9 mouse cellular contexts compared by ENCODE assay signal in genomic region chr5:135363540-135363939, GRCm38 (mm10). TPM values are rescaled to one million over a fixed set of nuclear protein-coding genes. Genes with fewer than 3 reads are reported as not detected.
DNase-seq lines count a peak whose midpoint lies in the region; ATAC-seq and TF ChIP-seq lines count a peak whose summit lies in the region.
"Had no signal": no experiment of that assay in that cellular context is flagged by ENCODE, and none has a peak within 500 bp of the region (broad histone marks: within the 10 kb centered on the region; RNA-seq: fewer than 3 reads in every experiment).

No protein-coding gene starts in this region.

- H3K9me3 ChIP-seq in heart, embryonic 15.5 days (replicated peaks), result no peaks in the 10 kb centered on the region
- H3K9me3 ChIP-seq: liver, embryonic 15.5 days had no signal

- 0 out of 2 replicates have a peak, but pooled peaks have one; percentile 30 for ATAC-seq in heart, embryonic 15.5 days (replicated peaks; ENCODE audit: insufficient number of reproducible peaks, insufficient read depth, low FRiP score, low read depth)

- H3K36me3 ChIP-seq in heart, embryonic 15.5 days, result no peaks in the 10 kb centered on the region
- H3K36me3 ChIP-seq in splenic B cell, adult 2 months (ENCODE audit: control insufficient read depth, insufficient read depth, low read length, poor library complexity, severe bottlenecking), result no peaks in the 10 kb centered on the region
- H3K36me3 ChIP-seq: liver, embryonic 15.5 days had no signal

- no peak overlapping the region for H3K27ac ChIP-seq in heart, embryonic 15.5 days
- no peak overlapping the region for H3K27ac ChIP-seq in bone marrow macrophage, adult 2 months (ENCODE audit: insufficient read depth, low read depth, low read length)
- H3K27ac ChIP-seq: liver, embryonic 15.5 days had no signal

- TF ChIP-seq POLR2A in bone marrow macrophage, adult 2 months (IDR thresholded peaks at IDR 0.05; ENCODE audit: borderline replicate concordance, low read depth, low read length), result no peak

- H3K27me3 ChIP-seq in heart, embryonic 15.5 days, result 0 out of 2 replicates have a peak, but pooled peaks cover 8% of the 10 kb centered on the region
- H3K27me3 ChIP-seq in splenic B cell, adult 2 months (ENCODE audit: control insufficient read depth, insufficient read depth, low read length, poor library complexity, severe bottlenecking), result no peaks in the 10 kb centered on the region

- H3K4me3 ChIP-seq in heart, embryonic 15.5 days, result no peak overlapping the region
- H3K4me3 ChIP-seq in bone marrow macrophage, adult 2 months (ENCODE audit: insufficient read depth, low read length), result no peak overlapping the region
- H3K4me3 ChIP-seq: liver, embryonic 15.5 days had no signal

- no peak overlapping the region for H3K4me2 ChIP-seq in heart, embryonic 15.5 days
- H3K4me2 ChIP-seq: liver, embryonic 15.5 days had no signal

- no peak for DNase-seq in heart, adult 8-10 months (ENCODE audit: low spot score)
- DNase-seq in 416B (ENCODE audit: low read depth), result peak; percentile 21
- peak; percentile 60 to 66 for DNase-seq in kidney, postnatal 4 days
- DNase-seq in splenic B cell, adult 2 months (ENCODE audit: low read depth, low spot score), result peak; percentile 54
- no peak for DNase-seq in right cerebral cortex, adult 18-20 months
- DNase-seq in cerebellum, adult 18-20 months, result no peak

- no peak overlapping the region for H3K9ac ChIP-seq in heart, embryonic 15.5 days
- H3K9ac ChIP-seq: liver, embryonic 15.5 days had no signal

- no peaks in the 10 kb centered on the region; the same call in 1 of the 2 replicates for H3K4me1 ChIP-seq in heart, embryonic 15.5 days (replicated peaks)
- no peaks in the 10 kb centered on the region for H3K4me1 ChIP-seq in bone marrow macrophage, adult 2 months (ENCODE audit: control insufficient read depth, insufficient read depth, low read length)
- H3K4me1 ChIP-seq: liver, embryonic 15.5 days had no signal

- peak; percentile 43; the same call in 1 of the 2 replicates for TF ChIP-seq CTCF in bone marrow macrophage, adult 2 months (IDR thresholded peaks at IDR 0.05; ENCODE audit: low read depth, low read length)

- 25% methylated on average over 12 of the region's 12 CpGs for WGBS in heart, embryonic 15.5 days

RNA-seq across cellular contexts. Expression of gene Nsun5, which starts 6.2 kb away (rescaled TPM):
- polyA plus RNA-seq in heart, embryonic 15.5 days (2015; fragmentation: Nextera tagmentation; extraction: Ambion mirVana), result 19.6 and 23.7 TPM in 2 replicates
- 10 to 100 TPM; 11.4 to 15.1 (median 13.3) TPM for total RNA-seq in heart, adult 8-10 months (2022)
- 8.0 and 11.4 TPM in 2 replicates for polyA plus RNA-seq in bone marrow macrophage, adult 2 months (2012; ENCODE audit: insufficient read depth, insufficient read length, missing spikeins)

RNA-seq across cellular contexts. Expression of gene Trim50, which starts 10.4 kb away (rescaled TPM):
- polyA plus RNA-seq in heart, embryonic 15.5 days (2015; fragmentation: Nextera tagmentation; extraction: Ambion mirVana), result not detected in 2 replicates
- total RNA-seq in heart, adult 8-10 months (2022), result under 1 TPM in 1 of 4 experiments, not detected in 3; 0.28 TPM
- polyA plus RNA-seq in bone marrow macrophage, adult 2 months (2012; ENCODE audit: insufficient read depth, insufficient read length, missing spikeins), result not detected in 2 replicates
- polyA plus RNA-seq: liver, embryonic 15.5 days had no signal

RNA-seq across cellular contexts. Expression of gene Fkbp6, which starts 13.7 kb away (rescaled TPM):
- 0.15 TPM in 1 of 2 replicates, not detected in the other for polyA plus RNA-seq in heart, embryonic 15.5 days (2015; fragmentation: Nextera tagmentation; extraction: Ambion mirVana)
- total RNA-seq in heart, adult 8-10 months (2022), result under 1 TPM in 3 of 4 experiments, not detected in 1; 0.24 to 0.94 (median 0.90) TPM
- not detected in 2 replicates for polyA plus RNA-seq in bone marrow macrophage, adult 2 months (2012; ENCODE audit: insufficient read depth, insufficient read length, missing spikeins)

RNA-seq across cellular contexts. Expression of gene Pom121, which starts 30.8 kb away (rescaled TPM):
- polyA plus RNA-seq in heart, embryonic 15.5 days (2015; fragmentation: Nextera tagmentation; extraction: Ambion mirVana), result 7.0 and 9.5 TPM in 2 replicates
- total RNA-seq in heart, adult 8-10 months (2022), result 10 to 100 TPM in 3 of 4 experiments, 1 to 10 TPM in 1; 9.4 to 11.7 (median 10.8) TPM
- polyA plus RNA-seq in bone marrow macrophage, adult 2 months (2012; ENCODE audit: insufficient read depth, insufficient read length, missing spikeins), result 15.0 and 17.5 TPM in 2 replicates

Comparison
In these comparisons a context has a peak if more than half of its experiments do, and no peak if none do; other contexts are left out.
1. DNase-seq: peak in 416B (single experiment), kidney, postnatal 4 days (2 of 2) and splenic B cell, adult 2 months (single experiment); none in heart, adult 8-10 months (single experiment), right cerebral cortex, adult 18-20 months (single experiment) and cerebellum, adult 18-20 months (0 of 2).